ENCODE assay signal across 31 mouse cellular contexts in genomic region chr6:131294435-131295112, GRCm38 (mm10). TPM values are rescaled to one million over a fixed set of nuclear protein-coding genes. Genes with fewer than 3 reads are reported as not detected.
A peak's percentile ranks its signal among the peaks of the same experiment; 100 is the strongest.
DNase-seq lines count a peak whose midpoint lies in the region; ATAC-seq and TF ChIP-seq lines count a peak whose summit lies in the region.
"Had no signal": no experiment of that assay in that cellular context is flagged by ENCODE, and none has a peak within 500 bp of the region (broad histone marks: within the 10 kb centered on the region; RNA-seq: fewer than 3 reads in every experiment).

No protein-coding gene starts in this region.

- 0 out of 2 replicates have a peak, but pooled peaks have one; percentile 16 for TF ChIP-seq CTCF in intestine, postnatal 0 days (IDR thresholded peaks at IDR 0.05; ENCODE audit: low read depth)

- WGBS in liver, embryonic 16.5 days (ENCODE audit: insufficient replicate concordance) = 64% methylated on average over 5 of the region's 5 CpGs
- 78% methylated on average over 5 of the region's 5 CpGs for WGBS in liver, embryonic 12.5 days (ENCODE audit: insufficient replicate concordance)
- 46% methylated on average over 5 of the region's 5 CpGs for WGBS in intestine, postnatal 0 days
- WGBS in stomach, embryonic 15.5 days = 63% methylated on average over 5 of the region's 5 CpGs

- H3K36me3 ChIP-seq in liver, embryonic 16.5 days (ENCODE audit: control insufficient read depth, insufficient read depth) = no peaks in the 10 kb centered on the region
- H3K36me3 ChIP-seq in liver, embryonic 12.5 days = no peaks in the 10 kb centered on the region
- H3K36me3 ChIP-seq in intestine, postnatal 0 days (ENCODE audit: control insufficient read depth, insufficient read depth) = no peaks in the 10 kb centered on the region
- H3K36me3 ChIP-seq in stomach, embryonic 15.5 days = no peaks in the 10 kb centered on the region
- H3K36me3 ChIP-seq: embryonic facial prominence, embryonic 13.5 days; forebrain, embryonic 10.5 days; forebrain, embryonic 15.5 days; G1E; heart, embryonic 13.5 days; hindbrain, embryonic 15.5 days; liver, embryonic 13.5 days; lung, embryonic 15.5 days; midbrain, embryonic 10.5 days; midbrain, embryonic 15.5 days; neural tube, embryonic 12.5 days had no signal

- peak; percentile 32; the same call in 1 of the 2 replicates for ATAC-seq in liver, embryonic 16.5 days (ENCODE audit: low read depth)
- no peak for ATAC-seq in liver, embryonic 12.5 days
- ATAC-seq in intestine, postnatal 0 days = peak; percentile 89
- ATAC-seq in stomach, embryonic 15.5 days (ENCODE audit: insufficient read depth, low FRiP score, low read depth) = peak; percentile 65
- ATAC-seq: midbrain, embryonic 15.5 days; Patski had no signal

- no peaks in the 10 kb centered on the region for H3K9me3 ChIP-seq in liver, embryonic 16.5 days (replicated peaks; ENCODE audit: control insufficient read depth, low read length)
- H3K9me3 ChIP-seq in liver, embryonic 12.5 days (replicated peaks) = no peaks in the 10 kb centered on the region
- H3K9me3 ChIP-seq in intestine, postnatal 0 days (ENCODE audit: control insufficient read depth) = no peaks in the 10 kb centered on the region
- no peaks in the 10 kb centered on the region for H3K9me3 ChIP-seq in stomach, embryonic 15.5 days
- H3K9me3 ChIP-seq: embryonic facial prominence, embryonic 13.5 days; forebrain, embryonic 10.5 days; forebrain, embryonic 15.5 days; G1E; heart, embryonic 13.5 days; hindbrain, embryonic 15.5 days; liver, embryonic 13.5 days; lung, embryonic 15.5 days; midbrain, embryonic 10.5 days; midbrain, embryonic 15.5 days; neural tube, embryonic 12.5 days had no signal

- no peak overlapping the region; the same call in 1 of the 2 replicates for H3K27ac ChIP-seq in liver, embryonic 16.5 days (ENCODE audit: low read length)
- no peak overlapping the region for H3K27ac ChIP-seq in liver, embryonic 12.5 days
- peak overlapping the region; percentile 69 for H3K27ac ChIP-seq in intestine, postnatal 0 days (ENCODE audit: low read depth, low read length)
- H3K27ac ChIP-seq in stomach, embryonic 15.5 days = peak overlapping the region; percentile 55; the same call in 1 of the 2 replicates
- H3K27ac ChIP-seq: embryonic facial prominence, embryonic 13.5 days; forebrain, embryonic 10.5 days; forebrain, embryonic 15.5 days; gastrocnemius, adult 2 months; heart, adult 2 months; heart, embryonic 13.5 days; hindbrain, embryonic 15.5 days; liver, embryonic 13.5 days; lung, embryonic 15.5 days; midbrain, embryonic 10.5 days; midbrain, embryonic 15.5 days; neural tube, embryonic 12.5 days had no signal

- H3K9ac ChIP-seq in liver, embryonic 16.5 days (ENCODE audit: low read depth, low read length) = no peak overlapping the region
- H3K9ac ChIP-seq in liver, embryonic 12.5 days = no peak overlapping the region
- H3K9ac ChIP-seq in intestine, postnatal 0 days (ENCODE audit: low read depth, low read length) = no peak overlapping the region
- no peak overlapping the region for H3K9ac ChIP-seq in stomach, embryonic 15.5 days
- H3K9ac ChIP-seq: embryonic facial prominence, embryonic 13.5 days; forebrain, embryonic 15.5 days; heart, embryonic 13.5 days; hindbrain, embryonic 15.5 days; liver, embryonic 13.5 days; lung, embryonic 15.5 days; midbrain, embryonic 15.5 days; neural tube, embryonic 12.5 days had no signal

- no peak for DNase-seq in adrenal gland, postnatal 10 days
- no peak for DNase-seq in spleen, adult 18-20 months
- DNase-seq in gastrocnemius, adult 8-10 months (ENCODE audit: low spot score in 2 of 2) = no peak
- DNase-seq: adrenal gland, postnatal 14 days; cerebellum, adult 11-12 months; cerebellum, adult 9-11 months; gastrocnemius, adult 2 months; heart, adult 2 months; heart, postnatal 10 days; kidney, adult 9 months; kidney, postnatal 10 days; layer of hippocampus, adult 9-11 months; liver, embryonic 13.5 days had no signal

- H3K4me3 ChIP-seq in liver, embryonic 16.5 days (ENCODE audit: low read depth, low read length) = no peak overlapping the region
- H3K4me3 ChIP-seq in liver, embryonic 12.5 days = no peak overlapping the region
- H3K4me3 ChIP-seq in intestine, postnatal 0 days (ENCODE audit: low read depth, low read length) = peak overlapping the region; percentile 83
- no peak overlapping the region for H3K4me3 ChIP-seq in stomach, embryonic 15.5 days (replicated peaks)
- H3K4me3 ChIP-seq: forebrain, embryonic 15.5 days; heart, adult 2 months; heart, embryonic 13.5 days; liver, embryonic 13.5 days; lung, embryonic 15.5 days; midbrain, embryonic 15.5 days; neural tube, embryonic 12.5 days had no signal

- no peaks in the 10 kb centered on the region for H3K27me3 ChIP-seq in liver, embryonic 16.5 days (ENCODE audit: control insufficient read depth, insufficient read depth, low read depth, low read length)
- no peaks in the 10 kb centered on the region for H3K27me3 ChIP-seq in liver, embryonic 12.5 days (replicated peaks)
- H3K27me3 ChIP-seq in intestine, postnatal 0 days (replicated peaks; ENCODE audit: control insufficient read depth, insufficient read depth, low read length) = no peaks in the 10 kb centered on the region
- H3K27me3 ChIP-seq in stomach, embryonic 15.5 days (replicated peaks) = no peaks in the 10 kb centered on the region
- H3K27me3 ChIP-seq: embryonic facial prominence, embryonic 13.5 days; forebrain, embryonic 15.5 days; hindbrain, embryonic 15.5 days; liver, embryonic 13.5 days; lung, embryonic 15.5 days; midbrain, embryonic 15.5 days; neural tube, embryonic 12.5 days; Patski had no signal

- no peak overlapping the region for H3K4me2 ChIP-seq in liver, embryonic 16.5 days (ENCODE audit: low read depth, low read length)
- H3K4me2 ChIP-seq in liver, embryonic 12.5 days = no peak overlapping the region
- H3K4me2 ChIP-seq in intestine, postnatal 0 days (replicated peaks; ENCODE audit: low read depth) = peak overlapping the region; percentile 79
- H3K4me2 ChIP-seq in stomach, embryonic 15.5 days = no peak overlapping the region
- H3K4me2 ChIP-seq: heart, embryonic 13.5 days; liver, embryonic 13.5 days; neural tube, embryonic 12.5 days had no signal

- H3K4me1 ChIP-seq in liver, embryonic 16.5 days (ENCODE audit: control insufficient read depth, low read depth, low read length) = peaks cover 14% of the 10 kb centered on the region
- H3K4me1 ChIP-seq in liver, embryonic 12.5 days = peaks cover 24% of the 10 kb centered on the region
- no peaks in the 10 kb centered on the region for H3K4me1 ChIP-seq in intestine, postnatal 0 days (replicated peaks; ENCODE audit: control insufficient read depth, insufficient read depth, low read length)
- peaks cover 7% of the 10 kb centered on the region; the same call in 1 of the 2 replicates for H3K4me1 ChIP-seq in stomach, embryonic 15.5 days

RNA-seq across cellular contexts. Expression of gene Magohb, which starts 1.5 kb away (rescaled TPM):
- polyA plus RNA-seq in liver, embryonic 16.5 days (2015; fragmentation: Nextera tagmentation; extraction: Ambion mirVana) = 15.2 and 22.0 TPM in 2 replicates
- 43.9 and 46.3 TPM in 2 replicates for polyA plus RNA-seq in liver, embryonic 12.5 days (2016; fragmentation: Nextera tagmentation; extraction: Ambion mirVana)
- 37.3 and 40.0 TPM in 2 replicates for polyA plus RNA-seq in intestine, postnatal 0 days (2015; fragmentation: Nextera tagmentation; extraction: Ambion mirVana)
- 60.2 and 61.3 TPM in 2 replicates for polyA plus RNA-seq in stomach, embryonic 15.5 days (2015; fragmentation: Nextera tagmentation; extraction: Ambion mirVana)
- total RNA-seq in adrenal gland, postnatal 10 days (2021) = 10 to 100 TPM; 13.5 to 16.7 TPM
- total RNA-seq in gastrocnemius, adult 8-10 months (2022) = 1 to 10 TPM; 2.4 to 5.2 (median 3.7) TPM
- total RNA-seq: G1E had no signal
- polyA plus RNA-seq: G1E had no signal

RNA-seq across cellular contexts. Expression of gene Klra2, which starts 47.4 kb away (rescaled TPM):
- 0.76 and 0.88 TPM in 2 replicates for polyA plus RNA-seq in liver, embryonic 16.5 days (2015; fragmentation: Nextera tagmentation; extraction: Ambion mirVana)
- polyA plus RNA-seq in liver, embryonic 12.5 days (2016; fragmentation: Nextera tagmentation; extraction: Ambion mirVana) = 0.07 and 0.11 TPM in 2 replicates
- 0.61 and 0.63 TPM in 2 replicates for polyA plus RNA-seq in intestine, postnatal 0 days (2015; fragmentation: Nextera tagmentation; extraction: Ambion mirVana)
- polyA plus RNA-seq in stomach, embryonic 15.5 days (2015; fragmentation: Nextera tagmentation; extraction: Ambion mirVana) = 1.1 and 1.3 TPM in 2 replicates
- total RNA-seq in adrenal gland, postnatal 10 days (2021) = under 1 TPM; 0.57 to 0.91 TPM
- under 1 TPM in 1 of 4 experiments, not detected in 3; 0.12 TPM for total RNA-seq in gastrocnemius, adult 8-10 months (2022)
- total RNA-seq: gastrocnemius, adult 2 months; heart, postnatal 10 days had no signal
- polyA plus RNA-seq: embryonic facial prominence, embryonic 13.5 days; forebrain, embryonic 10.5 days; forebrain, embryonic 15.5 days; G1E; heart, embryonic 13.5 days; limb, embryonic 11.5 days; midbrain, embryonic 10.5 days; midbrain, embryonic 15.5 days; neural tube, embryonic 12.5 days; testis, adult 2 months had no signal

RNA-seq across cellular contexts. Expression of gene Styk1, which starts 58.8 kb away (rescaled TPM):
- 0.72 and 1.1 TPM in 2 replicates for polyA plus RNA-seq in liver, embryonic 16.5 days (2015; fragmentation: Nextera tagmentation; extraction: Ambion mirVana)
- 0.65 and 1.1 TPM in 2 replicates for polyA plus RNA-seq in liver, embryonic 12.5 days (2016; fragmentation: Nextera tagmentation; extraction: Ambion mirVana)
- polyA plus RNA-seq in intestine, postnatal 0 days (2015; fragmentation: Nextera tagmentation; extraction: Ambion mirVana) = 14.1 and 14.9 TPM in 2 replicates
- polyA plus RNA-seq in stomach, embryonic 15.5 days (2015; fragmentation: Nextera tagmentation; extraction: Ambion mirVana) = 8.0 TPM in 2 replicates
- under 1 TPM; 0.36 to 0.67 TPM for total RNA-seq in adrenal gland, postnatal 10 days (2021)
- total RNA-seq in gastrocnemius, adult 8-10 months (2022) = 1 to 10 TPM in 1 of 4 experiments, under 1 TPM in 3; 0.31 to 1.2 (median 0.69) TPM
- polyA plus RNA-seq: G1E; inflammation-experienced regulatory T-cells, adult 6 months had no signal

Comparison
In these comparisons a context has a peak if more than half of its experiments do, and no peak if none do; other contexts are left out.
1. H3K27ac ChIP-seq: peak in intestine, postnatal 0 days (single experiment) and stomach, embryonic 15.5 days (single experiment); none in liver, embryonic 16.5 days (single experiment) and liver, embryonic 12.5 days (single experiment).